Mouse (Mus musculus) megakaryocyte, embryonic 14.5 days (primary cell): ENCODE data around the gene Col16a1.

Source experiments
- FLI1 ChIP-seq: IDR thresholded peaks from 2 replicates; pipeline ENCODE4 v1.6.1; 2012; ENCODE audit warnings: low read length, inconsistent platforms, mixed read lengths
- GATA1 ChIP-seq: IDR thresholded peaks from 3 replicates; pipeline ENCODE4 v1.6.1; 2012; ENCODE audit warnings: mixed read lengths, low read length, inconsistent platforms, borderline replicate concordance

- no peak for TF ChIP-seq GATA1
- no peak for TF ChIP-seq FLI1
These were observed 64.7 kb downstream of the Col16a1 start for GRCm38 (mm10) chr4:130112299-130112698.
